Mouse (Mus musculus): ENCODE measurements around the gene Galnt14. TPM values are rescaled to one million over a fixed set of nuclear protein-coding genes. Genes with fewer than 3 reads are reported as not detected.

Gene Galnt14
- total RNA-seq, 4 experiments from 2014 or later: not detected

DNA sequence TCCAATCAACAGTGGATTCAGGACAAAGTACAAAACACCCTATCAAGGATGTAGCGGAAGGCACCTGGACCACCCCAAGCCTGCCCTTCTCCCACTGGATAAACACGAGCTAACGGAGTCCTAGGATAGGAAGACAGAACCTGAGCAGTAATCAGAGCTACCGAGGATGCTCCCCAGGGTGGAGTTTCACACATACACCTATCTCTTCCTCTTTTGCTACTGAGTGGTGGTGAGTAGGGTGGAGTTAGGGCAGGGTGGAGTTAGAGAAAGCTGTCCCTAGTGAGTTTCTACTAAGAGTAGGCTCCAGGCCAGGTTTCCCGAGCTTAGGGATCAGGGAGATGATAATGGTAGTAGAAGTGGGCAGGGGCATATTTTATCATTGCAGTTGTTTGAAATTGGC is 197.4 kb downstream of the Galnt14 start:
- no peak for DNase-seq (ENCODE audit: low spot score)

GRCm38 (mm10) chr17:73507804-73508535 is 202.3 kb downstream of the Galnt14 start:
- no peak for DNase-seq (ENCODE audit: low spot score)

GRCm38 (mm10) chr17:73504111-73504510 is 206.1 kb downstream of the Galnt14 start:
- DNase-seq (ENCODE audit: low spot score): no peak

DNA sequence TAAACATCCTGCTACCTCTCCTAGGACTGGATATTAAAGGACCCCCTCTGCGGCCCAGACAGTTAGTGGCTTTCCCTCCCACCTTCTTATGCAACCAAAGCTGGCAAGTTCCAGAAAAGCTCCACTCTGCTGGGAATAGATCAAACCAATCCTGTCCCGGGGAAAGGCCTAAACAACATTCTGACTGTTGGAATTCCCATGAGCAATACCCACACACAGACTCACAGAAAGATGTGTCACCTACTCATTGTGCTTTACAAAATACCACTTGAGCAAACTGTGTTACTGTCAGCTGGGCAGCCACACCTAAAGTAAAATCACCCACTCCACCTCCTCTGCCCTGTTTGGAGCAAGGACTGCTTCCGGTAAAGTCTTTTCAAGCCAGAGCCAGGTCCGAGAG is 207.6 kb downstream of the Galnt14 start:
- no peak for DNase-seq (ENCODE audit: low spot score)

DNA sequence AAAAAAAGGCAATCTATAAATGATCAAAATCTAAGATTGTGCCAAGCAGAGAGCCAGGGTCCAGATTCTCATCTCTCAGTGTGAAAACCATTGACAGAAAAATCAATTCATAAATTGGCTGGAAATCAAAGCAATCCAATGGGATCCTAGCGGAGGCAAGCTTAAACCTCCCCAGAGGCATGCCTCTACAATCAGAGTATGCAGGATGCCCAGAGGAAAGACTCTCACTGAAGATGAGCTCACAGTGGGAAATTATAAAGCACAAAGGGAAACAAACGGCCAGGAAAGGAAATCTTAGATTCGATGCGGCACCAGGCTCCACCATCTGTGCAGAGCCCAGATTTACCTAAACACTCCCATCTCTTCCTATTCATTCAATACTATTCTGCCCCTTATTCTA is 220.7 kb downstream of the Galnt14 start:
- DNase-seq (ENCODE audit: low spot score): no peak

DNA sequence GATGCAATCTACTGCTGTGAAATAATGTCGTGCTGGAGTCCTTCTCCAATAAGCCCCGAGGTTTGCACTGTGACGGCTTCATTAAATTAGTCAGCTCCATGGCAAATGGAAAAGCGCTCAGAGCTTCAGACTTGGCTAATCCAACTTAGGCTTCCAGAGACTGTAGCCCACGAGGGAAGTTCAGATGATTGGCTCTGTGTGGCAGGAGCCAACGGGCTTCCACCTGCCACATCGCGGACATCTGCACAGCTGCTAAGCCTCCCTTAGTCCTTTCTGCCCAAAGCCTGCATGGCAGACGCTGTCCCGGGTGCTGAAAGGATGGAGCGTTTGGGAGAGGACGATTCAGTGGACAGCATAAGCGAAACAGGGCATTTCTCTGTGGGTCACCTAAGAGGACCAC is 222.5 kb downstream of the Galnt14 start:
- DNase-seq (ENCODE audit: low spot score): no peak

DNA sequence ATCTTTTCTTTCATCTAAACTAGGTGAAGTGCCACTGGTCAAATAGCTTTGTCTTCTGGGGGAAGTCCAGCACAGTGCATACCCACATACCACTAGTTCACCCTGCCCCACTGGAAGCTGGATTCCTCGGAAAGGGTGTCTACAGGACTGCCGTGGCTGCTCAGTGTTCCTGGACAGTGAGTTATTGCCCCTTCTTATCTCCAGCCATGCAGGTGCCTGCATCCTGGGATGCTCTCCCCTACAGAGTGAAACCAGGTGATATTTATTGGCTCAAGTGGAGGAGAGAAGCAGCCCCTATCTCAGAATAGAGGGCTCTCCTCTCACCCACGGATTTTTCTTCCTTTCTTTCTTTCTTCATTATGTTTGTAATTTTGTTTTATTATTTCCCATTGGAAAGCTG is 222.9 kb downstream of the Galnt14 start:
- DNase-seq (ENCODE audit: low spot score): no peak

DNA sequence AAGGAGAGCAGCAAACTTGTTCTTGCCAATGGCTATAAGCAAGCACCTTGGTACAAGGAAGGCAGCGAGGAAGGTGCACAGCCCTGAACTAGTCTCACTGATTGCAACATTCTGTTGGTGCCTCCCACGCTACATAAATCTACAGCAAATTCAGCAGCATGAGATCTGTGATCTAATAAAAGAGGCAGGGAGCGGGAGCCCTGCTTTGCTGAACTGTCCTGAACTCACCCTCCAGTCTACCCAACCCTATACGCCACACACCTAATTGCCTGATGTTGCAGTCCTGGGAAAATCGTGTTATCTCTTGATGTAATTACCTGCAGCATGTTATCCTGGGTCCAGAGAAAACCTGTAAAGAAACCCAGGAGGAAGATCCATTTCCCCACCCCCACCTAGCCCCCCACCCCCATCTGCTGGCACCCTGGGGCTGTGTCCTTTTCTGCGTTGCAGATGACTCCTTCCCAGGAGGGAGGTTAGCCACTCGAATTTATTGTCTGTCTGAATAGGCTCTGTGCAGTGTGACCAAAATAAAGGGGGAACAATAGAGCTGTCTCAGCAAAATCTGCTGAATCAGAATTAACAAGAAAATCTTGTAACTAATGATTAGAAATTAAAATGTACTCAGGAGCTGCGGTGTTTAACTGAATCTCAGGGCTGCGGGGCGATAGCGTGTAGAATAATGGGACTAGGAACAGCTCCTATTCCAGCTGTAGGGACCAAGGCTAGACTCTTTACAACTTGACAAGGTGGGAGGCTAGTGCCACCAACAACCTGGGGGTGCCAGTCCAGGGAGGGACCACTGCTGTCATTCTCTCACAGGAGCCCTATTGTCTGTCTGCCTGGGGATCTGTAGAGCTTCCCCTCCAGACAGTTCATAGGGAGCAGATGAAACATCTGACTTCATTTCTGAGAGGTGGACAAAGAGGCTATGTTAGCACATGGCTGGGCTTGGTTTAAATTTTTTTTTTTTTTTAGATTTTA is 232.9 kb downstream of the Galnt14 start:
- no peak for DNase-seq (ENCODE audit: low spot score)

DNA sequence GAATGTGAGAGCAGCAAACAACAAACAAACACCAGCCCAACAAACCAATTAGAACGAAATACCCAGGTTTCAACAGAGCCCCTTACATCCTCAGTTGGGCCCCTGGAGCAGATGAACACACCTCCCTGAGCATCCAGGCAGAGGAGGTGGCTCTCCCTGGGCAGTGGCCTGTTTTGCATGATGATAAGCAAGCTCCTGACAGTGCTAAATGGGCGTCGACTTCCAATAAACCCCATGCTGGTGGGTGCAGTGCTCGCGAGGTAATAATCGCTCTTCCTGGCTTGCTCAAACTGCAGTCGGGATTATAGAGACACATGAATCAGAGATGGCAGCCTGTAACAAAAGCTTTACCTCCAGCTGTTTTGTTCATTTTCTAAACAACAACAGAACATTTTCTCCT is 235.9 kb downstream of the Galnt14 start:
- no peak for DNase-seq (ENCODE audit: low spot score)

GRCm38 (mm10) chr17:73473012-73473411 is 237.2 kb downstream of the Galnt14 start:
- DNase-seq (ENCODE audit: low spot score): no peak

GRCm38 (mm10) chr17:73460874-73461273 is 249.4 kb downstream of the Galnt14 start:
- no peak for DNase-seq (ENCODE audit: low spot score)

- DNase-seq (ENCODE audit: low spot score): no peak
These were observed 251.5 kb downstream of the Galnt14 start for GRCm38 (mm10) chr17:73458741-73459140.

DNA sequence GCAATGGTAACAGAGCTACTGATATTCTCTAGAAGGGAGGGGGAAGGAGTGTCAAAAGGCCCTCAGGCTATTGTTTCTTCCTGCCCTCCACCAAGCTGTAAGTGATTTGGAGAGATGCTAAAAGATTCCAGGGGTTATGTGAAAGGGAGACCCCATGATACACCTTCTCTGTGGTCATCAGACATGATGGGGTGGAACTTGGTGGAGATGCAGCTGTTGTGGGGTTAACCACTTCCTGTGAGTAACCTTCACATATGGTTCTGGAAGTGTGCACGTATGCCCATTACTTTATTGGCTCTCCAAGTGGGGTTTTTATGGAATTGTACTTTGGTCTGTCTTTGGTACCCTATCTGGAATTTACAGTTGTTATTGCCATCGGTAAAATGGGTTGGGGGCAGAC is 253.7 kb downstream of the Galnt14 start:
- DNase-seq (ENCODE audit: low spot score): no peak

GRCm38 (mm10) chr17:73453646-73454045 is 256.6 kb downstream of the Galnt14 start:
- no peak for DNase-seq (ENCODE audit: low spot score)

DNA sequence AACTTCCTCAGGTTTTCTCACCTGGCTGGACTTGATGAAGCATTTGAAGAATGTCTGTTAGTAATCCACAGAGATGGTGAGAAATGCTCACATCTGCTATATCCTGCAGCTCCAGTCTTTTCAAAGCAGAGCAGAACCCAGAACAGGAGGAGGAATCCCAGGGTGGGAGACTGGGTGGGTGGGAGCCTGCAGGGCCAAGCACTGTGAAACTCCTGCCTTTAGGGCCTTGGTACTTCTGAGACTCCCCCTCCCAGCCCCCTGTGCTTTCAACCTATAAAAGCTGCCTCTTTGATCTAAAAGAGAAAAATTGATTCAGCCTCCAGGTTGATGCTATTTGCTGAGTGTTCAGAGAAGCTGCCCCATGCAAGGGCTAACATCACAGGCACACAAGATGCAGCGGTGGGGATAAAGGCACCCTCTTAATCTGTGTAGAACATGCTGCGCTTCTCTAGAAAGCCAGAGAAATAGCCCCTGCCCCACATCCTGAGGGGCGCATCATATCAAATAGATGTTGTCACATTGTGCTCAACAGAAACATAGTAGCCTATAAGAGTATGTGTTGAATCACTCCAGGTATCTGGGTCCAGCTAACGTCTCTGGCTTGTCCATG is 258.0 kb downstream of the Galnt14 start:
- no peak for DNase-seq (ENCODE audit: low spot score)

- no peak for DNase-seq (ENCODE audit: low spot score)
These were observed 261.1 kb downstream of the Galnt14 start for GRCm38 (mm10) chr17:73449104-73449503.

Other genes starting within 250 kb of the Galnt14 start
- gene Ehd3, start 93.7 kb upstream of the Galnt14 start, total RNA-seq (2022): 1 to 10 TPM; 2.7 to 4.1 (median 3.2) TPM
- 100 to 1,000 TPM; 121 to 178 (median 130) TPM for gene Xdh, start 239.7 kb upstream of the Galnt14 start, total RNA-seq (2022)